Mouse (Mus musculus) adipocyte (in vitro differentiated cells): Measurements from ENCODE around the gene Psmc5.
A peak's percentile ranks its signal among the peaks of the same experiment; 100 is the strongest.
"Not testable (repeated sequence)": the region's sequence is repeated elsewhere in the genome, so short reads cannot be mapped to it uniquely, and the experiment has no call there.

Source experiments
- DNase-seq: peaks from one replicate; pipeline ENCODE4 v3.0.0-alpha.2; 2016; ENCODE audit warnings: low spot score

Gene Psmc5

GRCm38 (mm10) chr11:106255685-106256451 lies at the start of gene Psmc5, which contains the start of gene Ftsj3:
TSS of gene Psmc5 (plus strand) at chr11:106256154.
TSS of gene Ftsj3 (minus strand) at chr11:106256079.
- peak; percentile 98 for DNase-seq

- DNase-seq, result no peak
These were observed 43.2 kb upstream of the Psmc5 start for GRCm38 (mm10) chr11:106212771-106213170.

- no peak for DNase-seq
These were observed 41.1 kb upstream of the Psmc5 start for GRCm38 (mm10) chr11:106214856-106215255.

GRCm38 (mm10) chr11:106215450-106215859 lies 40.5 kb upstream of the Psmc5 start:
- peak; percentile 58 for DNase-seq

- peak; percentile 100 for DNase-seq
These were observed 39.8 kb upstream of the Psmc5 start, which contains the start of gene Ccdc47 for GRCm38 (mm10) chr11:106215927-106216729. TSS of gene Ccdc47 (minus strand) at chr11:106216344.

- DNase-seq, result peak; percentile 98
These were observed 39.0 kb upstream of the Psmc5 start, which contains the start of gene Ddx42 for GRCm38 (mm10) chr11:106216730-106217490. TSS of gene Ddx42 (plus strand) at chr11:106216926.

GRCm38 (mm10) chr11:106220603-106221002 lies 35.4 kb upstream of the Psmc5 start:
- no peak for DNase-seq

GRCm38 (mm10) chr11:106233978-106234377 lies 22.0 kb upstream of the Psmc5 start:
- DNase-seq, result not testable (repeated sequence)

- DNase-seq, result no peak
These were observed 9.1 kb upstream of the Psmc5 start for GRCm38 (mm10) chr11:106246834-106247233.

GRCm38 (mm10) chr11:106249326-106249725 lies 6.6 kb upstream of the Psmc5 start:
- DNase-seq, result no peak

- no peak for DNase-seq
These were observed 1.2 kb upstream of the Psmc5 start for GRCm38 (mm10) chr11:106254767-106255166.

- DNase-seq, result peak; percentile 69
These were observed 780 bp upstream of the Psmc5 start for GRCm38 (mm10) chr11:106255174-106255573.

- DNase-seq, result no peak
These were observed 821 bp downstream of the Psmc5 start for GRCm38 (mm10) chr11:106256775-106257174.

- no peak for DNase-seq
These were observed 5.0 kb downstream of the Psmc5 start for GRCm38 (mm10) chr11:106260826-106261450.

- DNase-seq, result no peak
These were observed 8.0 kb downstream of the Psmc5 start for GRCm38 (mm10) chr11:106263963-106264362.

- no peak for DNase-seq
These were observed 9.0 kb downstream of the Psmc5 start for GRCm38 (mm10) chr11:106264988-106265387.

- DNase-seq, result no peak
These were observed 9.6 kb downstream of the Psmc5 start for GRCm38 (mm10) chr11:106265570-106265969.

GRCm38 (mm10) chr11:106266431-106266830 lies 10.5 kb downstream of the Psmc5 start:
- no peak for DNase-seq

- no peak for DNase-seq
These were observed 11.4 kb downstream of the Psmc5 start for GRCm38 (mm10) chr11:106267311-106267852.

- no peak for DNase-seq
These were observed 11.9 kb downstream of the Psmc5 start for GRCm38 (mm10) chr11:106267871-106268270.

- peak; percentile 92 for DNase-seq
These were observed 12.5 kb downstream of the Psmc5 start for GRCm38 (mm10) chr11:106268326-106269059.
